Mouse (Mus musculus) adrenal gland, adult 2 months (tissue): Measurements from ENCODE around the gene C2cd5. TPM values are rescaled to one million over a fixed set of nuclear protein-coding genes. Genes with fewer than 3 reads are reported as not detected.
"Not testable (repeated sequence)": the region's sequence is repeated elsewhere in the genome, so short reads cannot be mapped to it uniquely, and the experiment has no call there.

Source experiments
- DNase-seq: peaks from one replicate; pipeline ENCODE4 v3.0.0; 2021
- long read RNA-seq: library from polyadenylated mRNA; stranded (forward); transcript quantifications from one replicate; pipeline ENCODE4 v2.0.0, GENCODE M21; 2021
- polyA plus RNA-seq: library from polyadenylated mRNA; depleted of rRNA; stranded (reverse); fragments of >200 nt; gene quantifications from 2 replicates; pipeline ENCODE4 v1.2.3, GENCODE M21; 2012; rRNA removed
- total RNA-seq, 2 experiments: library from RNA; stranded (reverse); gene quantifications; 2 replicates each; pipeline ENCODE4 v1.2.3; 2021

Gene C2cd5
- total RNA-seq (10 to 100 TPM; 12.3 to 19.8 TPM), polyA plus RNA-seq (5.3 and 5.9 TPM in 2 replicates)
- long read RNA-seq, full-length matches to known transcripts, result 1 of 6 reads
- long read RNA-seq, partial matches to known transcripts, result 0 of 6 reads
- long read RNA-seq, other reads (novel, unspliced or antisense), result 5 of 6 reads

DNA sequence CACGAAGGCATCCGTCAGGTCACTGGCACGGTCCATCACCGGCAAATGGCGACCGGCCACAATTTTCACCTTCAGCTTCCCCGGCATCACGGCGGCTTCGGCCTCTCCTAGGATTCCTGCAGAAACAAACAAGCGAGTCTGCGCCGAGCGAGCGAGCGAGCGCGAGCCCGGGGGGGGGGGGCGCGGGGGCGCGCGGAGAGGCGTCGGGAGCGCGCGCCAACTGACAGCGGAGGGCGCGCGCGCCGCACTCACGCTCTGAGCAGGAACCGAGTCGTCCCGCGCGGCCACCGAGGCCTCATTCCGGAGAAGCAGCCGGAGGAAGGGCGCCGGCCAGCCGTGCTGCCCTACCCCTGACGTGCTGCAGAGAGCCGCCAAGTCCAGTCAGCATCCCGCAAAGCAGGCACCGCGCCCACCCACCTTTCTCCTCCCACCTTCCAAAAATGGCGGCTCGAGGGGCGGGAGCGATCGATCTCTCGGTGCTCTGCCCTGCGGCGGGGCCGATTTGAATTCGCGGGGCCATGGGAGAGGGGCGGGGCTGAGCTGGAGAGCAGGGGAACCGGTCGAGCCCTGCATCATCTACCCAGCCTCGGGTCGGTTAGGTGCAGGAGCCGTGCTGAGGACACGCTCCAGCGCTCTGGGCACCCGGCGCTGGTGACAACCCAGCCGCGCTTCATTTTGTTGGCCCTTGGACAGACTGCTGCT lies at the start of gene C2cd5:
TSS of gene C2cd5 (minus strand) at position 461 of the 702 bp plus-strand sequence.
- DNase-seq, result peak; percentile 98

DNA sequence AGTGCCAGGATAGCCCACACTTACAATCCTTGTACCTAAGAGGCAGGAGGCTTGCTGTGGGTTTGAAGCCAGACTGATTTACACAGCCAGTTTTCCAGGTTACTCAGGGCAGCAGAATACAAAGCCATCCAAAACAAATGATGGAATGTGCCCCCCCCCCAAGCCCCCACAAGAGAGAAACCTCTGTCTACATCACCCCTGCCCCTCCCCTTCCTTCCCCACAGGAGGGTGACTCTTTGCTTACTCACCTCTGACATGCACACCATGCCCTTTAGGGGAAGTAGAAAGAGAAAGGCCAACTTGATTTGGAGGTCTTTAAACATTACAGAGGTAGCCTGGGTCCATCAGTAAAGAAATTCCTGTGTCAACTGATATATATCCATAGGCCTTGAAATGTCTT lies 48.9 kb upstream of the C2cd5 start:
- peak; percentile 72 for DNase-seq

DNA sequence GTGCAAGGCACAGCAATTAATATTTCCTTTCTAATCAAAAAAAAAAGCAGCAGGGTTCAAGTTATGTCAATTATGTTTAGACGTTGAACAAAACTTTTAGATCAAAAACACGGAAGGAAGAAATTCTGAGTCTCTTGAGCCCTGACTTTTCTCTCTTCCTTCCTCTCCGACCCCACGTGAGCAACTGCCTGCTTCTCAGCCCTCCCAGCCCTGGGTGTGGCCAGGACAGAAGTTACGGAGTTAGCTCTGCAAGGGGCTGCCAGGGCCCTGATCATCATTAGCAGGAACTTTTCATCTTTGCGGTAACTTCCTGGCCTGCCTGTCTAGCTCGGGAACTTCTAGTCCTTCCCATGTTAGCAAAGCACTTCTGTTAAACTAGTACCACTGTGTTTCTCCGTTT lies 46.8 kb upstream of the C2cd5 start:
- DNase-seq, result peak; percentile 46

DNA sequence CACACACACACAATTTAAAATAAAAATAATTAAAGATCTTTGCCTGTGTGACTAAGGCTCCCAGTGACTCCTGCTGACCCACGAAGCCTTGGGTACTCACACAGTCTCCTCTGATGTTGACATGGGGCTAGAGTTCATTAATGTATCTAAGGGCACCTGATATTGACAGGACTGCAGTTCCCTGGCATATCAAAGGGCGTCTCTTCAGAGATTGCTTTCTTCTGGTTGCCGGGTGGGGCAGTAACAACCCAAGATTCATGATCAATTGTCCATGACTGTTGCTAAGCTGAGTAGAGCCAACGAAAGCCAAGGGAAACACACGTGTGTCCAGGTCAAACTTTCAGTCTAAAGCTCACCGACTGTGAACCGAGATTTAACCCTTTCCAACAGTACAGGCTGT lies 45.1 kb upstream of the C2cd5 start:
- DNase-seq, result no peak

DNA sequence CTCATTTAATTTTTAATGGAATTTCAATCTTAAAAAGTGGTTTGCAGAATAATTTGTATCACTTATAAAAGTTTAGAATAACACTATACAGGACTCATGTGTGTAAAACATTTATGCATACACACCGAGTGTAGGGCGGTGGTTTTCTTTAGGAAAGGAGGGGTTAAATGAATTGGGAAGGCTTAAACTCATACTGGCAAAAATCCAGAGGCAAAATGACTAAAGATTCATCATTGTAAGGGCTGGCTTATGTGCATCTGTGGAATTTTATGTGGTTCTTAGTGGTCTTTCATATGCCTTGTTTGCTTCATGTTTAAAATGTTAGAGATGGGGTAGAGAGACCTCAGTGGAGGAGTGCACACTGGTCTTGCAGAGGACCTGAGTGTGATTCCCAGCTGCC lies 44.6 kb upstream of the C2cd5 start:
- no peak for DNase-seq

DNA sequence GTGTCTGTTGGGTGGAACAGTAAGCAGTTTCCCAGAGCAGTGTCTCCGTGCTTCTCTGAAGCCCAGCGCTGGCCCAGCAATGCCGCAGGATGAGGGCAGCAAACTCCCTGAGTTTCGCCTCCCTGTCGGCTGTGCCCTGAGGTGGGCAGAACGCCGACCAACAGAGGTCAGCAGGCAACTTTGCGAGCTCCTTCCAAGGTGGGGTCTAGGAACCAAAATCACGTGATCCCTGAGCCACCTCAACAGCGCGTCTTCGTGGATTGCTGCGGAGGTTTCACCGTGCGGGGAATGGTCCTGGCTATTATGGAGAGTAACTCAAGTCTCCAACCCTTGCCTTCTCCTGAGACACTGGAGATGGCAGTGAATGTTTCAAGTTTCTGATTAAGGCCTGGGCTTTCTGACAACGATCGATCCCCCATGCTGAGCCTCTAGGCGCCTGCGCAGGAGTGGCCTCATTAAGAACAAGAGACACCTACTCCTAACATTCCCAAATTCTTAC lies 43.9 kb upstream of the C2cd5 start:
- DNase-seq, result no peak

DNA sequence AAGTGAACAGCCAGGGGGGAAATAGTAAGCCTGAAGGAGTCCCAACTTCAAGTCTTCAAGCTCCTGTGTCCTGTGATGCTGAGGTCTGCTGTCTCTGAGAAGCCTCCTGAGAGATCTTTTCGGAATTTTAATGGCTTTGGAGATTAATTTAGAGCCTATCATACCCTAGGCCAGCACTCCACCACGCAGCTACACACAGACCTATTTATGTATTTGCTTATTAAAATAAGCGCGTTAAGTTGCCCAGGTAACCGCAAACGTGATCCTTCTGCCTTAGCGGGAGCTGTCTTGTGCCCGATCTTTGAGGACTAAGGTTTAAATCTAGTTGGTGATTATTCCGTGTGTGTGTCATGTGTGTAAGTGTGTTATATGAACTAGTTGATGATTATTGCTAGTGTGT lies 43.4 kb upstream of the C2cd5 start:
- DNase-seq, result no peak

DNA sequence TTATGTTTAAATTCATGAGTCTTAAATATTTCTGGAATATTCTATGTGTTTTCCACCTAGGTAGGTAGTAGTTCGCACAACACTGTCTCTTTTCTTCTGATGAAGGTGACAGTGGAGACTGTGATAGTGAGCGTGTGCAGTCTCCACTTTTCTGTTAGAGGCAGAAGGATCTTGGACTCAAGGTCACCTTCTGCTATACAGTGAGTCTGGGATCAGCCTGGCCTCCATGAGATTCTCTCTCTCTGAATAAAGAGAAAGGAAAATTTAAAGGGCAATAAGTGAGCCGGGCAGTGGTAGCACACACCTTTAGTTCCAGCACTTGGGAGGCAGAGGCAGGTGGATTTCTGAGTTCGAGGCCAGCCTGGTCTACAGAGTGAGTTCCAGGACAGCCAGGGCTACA lies 42.9 kb upstream of the C2cd5 start:
- no peak for DNase-seq

DNA sequence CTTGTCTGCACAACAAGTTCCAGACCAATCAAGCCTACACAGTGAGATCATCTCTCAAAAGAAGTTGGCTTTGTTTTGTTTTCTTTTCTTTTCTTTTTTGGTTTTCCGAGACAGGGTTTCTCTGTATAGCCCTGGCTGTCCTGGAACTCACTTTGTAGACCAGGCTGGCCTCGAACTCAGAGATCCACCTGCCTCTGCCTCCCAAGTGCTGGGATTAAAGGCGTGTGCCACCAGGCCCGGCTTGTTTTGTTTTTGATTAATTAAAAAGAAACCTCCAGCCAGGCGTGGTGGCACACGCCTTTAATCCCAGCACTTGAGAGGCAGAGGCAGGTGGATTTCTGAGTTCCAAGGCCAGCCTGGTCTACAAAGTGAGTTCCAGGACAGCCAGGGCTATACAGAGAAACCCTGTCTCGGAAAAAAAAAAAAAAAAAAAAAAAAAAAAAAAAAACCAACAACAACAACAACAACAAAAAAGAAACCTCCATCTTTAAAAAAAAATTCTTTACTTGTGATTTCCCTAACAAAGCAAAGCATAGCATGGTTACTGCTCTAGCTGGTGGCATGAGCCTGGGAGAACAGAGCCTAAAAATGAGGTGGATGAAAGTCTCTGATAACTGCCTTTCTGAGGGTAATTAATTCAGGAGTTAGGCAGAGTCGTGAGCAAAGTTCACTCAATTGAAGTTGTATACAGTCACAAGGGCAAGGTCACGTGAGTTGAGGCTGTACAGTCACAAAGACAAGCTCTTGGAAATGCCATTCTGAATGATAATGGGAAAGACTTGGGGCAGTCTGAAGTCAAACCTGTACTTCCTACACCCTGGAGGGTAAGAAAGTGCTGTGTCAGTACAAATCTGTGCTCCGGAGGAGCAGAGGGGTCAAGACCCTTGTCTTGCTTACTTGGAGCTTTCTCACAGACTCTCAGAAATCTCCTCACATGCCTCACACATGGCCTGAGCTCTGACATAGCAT lies 42.0 kb upstream of the C2cd5 start:
- DNase-seq, result not testable (repeated sequence)

DNA sequence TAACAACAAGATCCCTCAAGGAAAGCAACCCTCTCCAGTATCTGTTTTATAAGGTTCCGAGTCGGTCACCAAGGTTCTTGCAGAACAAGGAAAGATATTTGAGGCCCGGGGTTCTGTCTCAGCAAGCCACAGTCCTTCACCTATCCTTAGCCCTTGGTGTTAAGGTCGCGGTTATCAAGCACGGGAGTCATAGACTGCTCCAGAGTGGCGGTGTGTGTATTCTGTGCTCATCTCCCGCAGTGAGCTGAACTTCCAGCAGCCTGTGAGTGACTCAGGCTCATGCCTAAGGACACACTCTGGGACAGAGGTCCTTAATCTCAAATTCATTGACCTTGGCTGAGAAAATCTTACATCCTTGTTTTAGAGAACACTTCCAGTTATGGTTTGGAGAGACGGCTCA lies 40.9 kb upstream of the C2cd5 start:
- DNase-seq, result peak; percentile 72

DNA sequence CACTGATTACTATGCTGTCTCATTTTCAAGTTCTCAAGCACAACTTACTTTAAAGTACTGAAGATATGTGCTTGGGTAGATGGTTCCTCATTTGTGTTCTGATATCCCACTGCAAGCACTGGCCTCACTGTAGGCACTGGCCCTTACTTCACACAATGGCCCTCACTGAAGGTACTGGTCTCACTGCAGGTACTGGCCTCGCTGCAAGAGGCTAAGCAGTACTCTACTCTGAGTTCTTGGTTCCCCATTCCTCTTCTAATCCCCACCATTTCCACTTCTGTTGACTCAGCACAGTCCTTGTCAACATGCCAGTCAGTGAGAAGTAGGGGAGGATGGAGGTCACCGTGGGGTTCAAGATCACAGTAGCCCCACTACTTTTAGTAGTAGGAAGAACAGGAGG lies 39.5 kb upstream of the C2cd5 start:
- no peak for DNase-seq

DNA sequence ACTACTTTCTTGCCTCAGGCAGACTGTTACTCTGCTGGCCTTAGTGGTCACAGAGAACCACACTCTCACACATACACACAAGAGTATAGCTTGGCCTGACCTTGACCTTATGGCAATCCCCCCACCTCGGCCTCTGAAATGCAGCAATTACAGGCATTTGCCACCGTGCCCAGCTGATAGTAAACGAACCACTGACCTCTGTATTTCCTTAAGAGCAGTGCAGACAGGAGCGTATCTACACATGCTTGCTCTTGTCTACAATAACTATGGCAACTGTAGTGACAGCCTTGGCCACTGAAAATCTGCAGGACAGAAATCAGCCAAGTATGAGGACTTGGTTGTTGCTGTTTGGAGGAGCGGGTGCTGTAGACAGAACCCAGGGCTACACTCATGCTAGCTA lies 37.4 kb upstream of the C2cd5 start:
- DNase-seq, result no peak

DNA sequence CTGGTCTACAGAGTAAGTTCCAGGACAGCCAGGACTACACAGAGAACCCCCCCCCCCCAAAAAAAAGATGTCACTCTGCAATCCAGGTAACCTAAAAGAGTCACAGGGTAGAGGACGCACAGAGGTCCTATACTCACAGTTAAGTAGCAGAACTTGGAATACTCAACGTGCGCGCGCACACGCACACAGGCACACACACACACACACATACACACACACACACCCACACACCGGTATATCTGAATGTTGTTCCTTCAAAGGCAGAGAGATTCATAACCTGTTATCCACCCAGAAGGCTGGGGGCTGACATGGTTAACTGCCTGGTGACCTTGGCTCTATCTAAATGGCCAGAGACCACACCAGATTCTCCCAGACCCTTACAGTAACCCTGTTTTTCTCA lies 36.7 kb upstream of the C2cd5 start:
- DNase-seq, result no peak

DNA sequence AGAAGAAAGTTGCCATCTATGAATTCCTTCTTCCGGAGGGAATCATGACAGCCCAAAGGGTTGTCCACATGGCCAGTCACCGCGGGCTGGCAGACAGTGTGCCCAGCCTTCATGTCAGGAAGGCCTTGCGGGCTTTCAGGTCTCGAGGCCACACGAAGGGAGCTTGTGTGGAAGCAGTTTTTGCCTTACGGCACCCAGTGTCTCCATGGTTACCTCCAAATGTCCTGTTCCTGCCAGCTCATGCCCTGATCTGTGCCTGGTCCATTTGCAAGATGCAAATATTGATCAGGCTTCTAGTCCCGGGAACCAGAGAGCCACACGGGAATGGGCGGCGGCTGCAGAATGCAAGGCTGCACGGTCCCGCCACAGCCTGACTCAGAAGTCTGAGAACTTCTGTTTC lies 35.2 kb upstream of the C2cd5 start:
- DNase-seq, result no peak

DNA sequence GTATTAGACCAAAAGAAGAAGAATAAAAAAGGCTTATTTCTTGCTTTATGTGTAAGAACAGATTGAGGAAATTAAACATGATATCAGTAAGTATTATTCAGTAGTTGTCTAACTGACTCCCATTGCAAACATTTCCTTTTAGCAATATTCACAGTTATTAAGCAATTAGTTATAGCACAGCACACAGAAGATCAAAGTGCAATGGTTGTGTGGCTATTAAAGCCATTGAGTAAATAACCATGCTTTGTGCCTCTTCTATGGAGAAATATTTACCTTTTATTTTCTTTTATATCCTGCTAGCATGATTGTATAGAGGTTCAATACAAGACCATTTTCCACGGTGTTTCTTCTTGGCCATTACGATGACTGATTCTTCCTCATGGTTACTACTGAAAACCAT lies 33.2 kb upstream of the C2cd5 start:
- no peak for DNase-seq

DNA sequence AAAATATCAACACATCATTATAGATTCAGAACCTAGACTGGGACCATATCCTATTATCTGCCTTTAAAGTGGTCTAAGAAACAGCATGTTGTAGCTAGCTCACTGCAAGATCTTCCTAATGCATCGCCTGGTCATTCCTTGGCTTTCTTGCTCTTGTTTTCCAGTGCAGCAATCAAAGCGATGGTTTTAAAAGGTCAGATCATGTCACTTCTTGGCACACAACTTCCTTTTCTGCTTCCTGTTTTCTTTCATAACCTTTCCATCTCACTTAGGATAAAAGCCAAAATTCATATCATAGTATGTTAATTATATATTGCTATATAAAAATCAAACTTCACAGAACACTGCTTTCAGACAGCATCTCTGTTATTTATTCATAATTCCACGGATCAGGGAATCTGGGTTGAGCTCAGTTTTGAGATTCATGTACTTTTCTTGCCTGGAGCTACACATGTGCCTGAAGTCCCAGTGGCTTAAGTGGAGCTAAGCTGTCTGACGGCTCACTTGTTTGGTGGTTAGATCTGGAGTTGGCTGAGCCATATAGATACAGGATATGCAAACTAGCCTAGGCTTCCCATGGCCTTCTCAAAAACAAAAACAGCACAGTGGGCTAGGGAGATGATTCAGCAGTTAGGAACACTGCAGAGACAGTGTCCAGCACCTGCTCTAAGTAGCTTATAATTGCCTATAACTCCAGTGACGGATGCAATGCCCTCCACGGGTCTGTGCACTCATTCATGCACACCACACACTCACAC lies 32.1 kb upstream of the C2cd5 start:
- DNase-seq, result no peak

DNA sequence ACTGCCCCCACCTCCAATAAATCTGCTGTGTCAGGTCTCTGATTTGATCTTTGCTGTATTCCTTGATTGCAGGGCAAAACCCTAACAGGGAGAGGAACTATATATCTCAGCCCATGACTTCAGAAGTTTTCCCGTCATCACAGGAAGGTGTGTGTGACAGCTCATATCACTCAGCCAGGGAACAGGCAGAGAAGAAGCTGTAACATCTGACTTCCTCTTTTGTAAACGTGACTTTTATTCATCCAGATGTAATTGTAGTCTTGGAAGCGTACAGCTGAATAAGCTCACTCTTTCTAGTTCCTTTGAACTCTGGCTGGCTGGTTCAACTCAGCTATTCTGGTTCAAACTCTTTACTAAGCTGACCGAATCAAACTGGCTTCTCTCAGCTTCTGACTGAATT lies 30.5 kb upstream of the C2cd5 start:
- no peak for DNase-seq

DNA sequence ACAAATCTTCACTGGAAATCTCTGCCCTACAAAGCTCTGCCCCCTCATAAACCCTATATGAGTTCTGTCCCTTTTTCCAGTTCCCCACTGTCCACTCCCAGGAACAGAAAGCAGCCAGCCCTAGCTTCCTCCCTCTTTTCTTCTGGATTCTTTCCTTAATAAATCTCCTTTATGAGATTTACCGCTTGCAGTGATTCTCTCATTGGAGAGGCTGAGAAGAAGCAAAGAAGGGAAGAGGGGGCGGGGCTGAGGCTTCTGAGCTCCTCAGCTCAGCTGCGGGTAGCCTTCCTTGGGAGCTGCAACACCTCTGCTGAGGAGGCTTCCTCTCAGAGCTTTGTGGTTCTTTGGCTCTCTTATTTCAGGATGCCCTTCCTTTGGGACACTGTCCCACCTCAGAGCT lies 30.0 kb upstream of the C2cd5 start:
- DNase-seq, result no peak

DNA sequence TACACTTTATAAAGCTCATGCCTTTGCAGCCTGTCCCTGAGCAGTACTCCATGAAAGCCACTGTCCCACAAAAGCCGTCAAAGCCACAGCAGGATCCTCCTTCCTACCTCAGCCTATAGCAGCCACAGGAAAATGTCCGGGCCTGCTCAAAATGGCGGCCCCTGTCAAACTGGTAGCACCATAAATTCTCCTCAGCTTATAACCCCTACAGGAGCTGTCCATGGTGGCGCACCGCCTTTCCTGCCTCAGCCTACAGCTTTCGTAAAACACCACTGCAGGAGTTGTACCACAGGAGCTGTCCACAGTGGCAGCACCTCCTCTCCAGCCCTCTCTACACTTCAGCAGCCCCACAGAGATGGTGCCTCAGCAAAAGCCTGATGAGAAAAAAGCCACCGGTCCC lies 29.5 kb upstream of the C2cd5 start:
- no peak for DNase-seq

DNA sequence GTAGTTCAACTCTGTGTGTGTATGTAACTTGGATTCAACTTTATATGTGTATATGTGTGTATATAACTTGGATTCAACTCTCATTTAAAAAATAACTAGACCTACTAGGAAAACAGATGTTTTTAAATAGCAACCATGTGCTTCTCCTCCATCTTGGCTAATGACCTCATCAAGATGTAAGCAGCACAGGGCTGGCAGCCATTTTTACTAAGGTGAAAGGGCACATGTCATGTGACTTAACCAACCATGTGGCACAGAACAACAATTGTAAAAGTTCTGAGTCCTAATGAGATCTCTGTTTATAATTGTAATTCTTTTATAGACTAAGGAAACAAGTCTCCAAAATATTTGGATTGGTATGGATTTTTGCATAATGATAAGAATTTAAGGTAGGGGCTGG lies 25.8 kb upstream of the C2cd5 start:
- DNase-seq, result no peak

DNA sequence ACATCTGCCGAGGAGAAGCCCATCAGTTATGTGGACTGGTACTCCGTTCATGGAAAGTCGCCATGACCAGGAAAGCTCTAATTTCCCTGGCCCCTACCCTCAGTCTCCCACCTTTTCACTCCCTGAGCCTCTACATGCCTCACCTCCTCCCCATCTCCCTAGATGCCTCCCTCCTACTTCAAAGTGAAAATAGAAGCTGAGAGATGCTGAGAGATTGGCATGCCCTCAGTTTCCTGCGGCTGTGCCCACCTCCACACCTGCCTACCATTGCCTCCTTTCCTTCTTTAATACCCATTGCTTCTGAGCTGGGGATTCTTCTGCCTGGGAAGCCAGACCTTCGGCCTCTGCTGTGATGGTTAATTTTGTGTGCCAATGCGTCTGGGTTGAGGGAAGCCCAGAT lies 19.4 kb upstream of the C2cd5 start:
- DNase-seq, result no peak

DNA sequence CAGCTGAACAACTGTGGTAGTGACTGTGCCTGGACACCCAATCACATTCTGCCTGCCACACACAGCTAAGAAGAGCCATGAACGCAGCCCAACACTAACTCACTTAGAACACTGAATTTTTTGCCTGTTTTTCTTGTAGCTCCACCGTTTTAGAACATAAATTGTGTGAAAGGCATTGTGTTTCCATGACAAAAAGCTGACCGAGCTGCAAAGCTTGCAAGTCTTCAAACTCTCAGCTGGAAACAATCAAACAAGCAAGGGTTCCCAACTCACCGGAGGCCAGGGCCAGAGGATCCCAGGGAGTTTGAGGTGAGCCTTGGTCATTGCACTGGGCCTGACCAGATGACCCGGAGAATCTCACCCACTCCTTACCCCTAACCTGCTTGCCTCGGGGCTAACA lies 16.8 kb upstream of the C2cd5 start:
- DNase-seq, result no peak
